Mouse (Mus musculus): Measurements from ENCODE around the gene March2. TPM values are rescaled to one million over a fixed set of nuclear protein-coding genes. Genes with fewer than 3 reads are reported as not detected.

The March2 gene
- 274 and 311 TPM in 2 replicates for polyA plus RNA-seq (2015; fragmentation: Nextera tagmentation; extraction: Ambion mirVana)

DNA sequence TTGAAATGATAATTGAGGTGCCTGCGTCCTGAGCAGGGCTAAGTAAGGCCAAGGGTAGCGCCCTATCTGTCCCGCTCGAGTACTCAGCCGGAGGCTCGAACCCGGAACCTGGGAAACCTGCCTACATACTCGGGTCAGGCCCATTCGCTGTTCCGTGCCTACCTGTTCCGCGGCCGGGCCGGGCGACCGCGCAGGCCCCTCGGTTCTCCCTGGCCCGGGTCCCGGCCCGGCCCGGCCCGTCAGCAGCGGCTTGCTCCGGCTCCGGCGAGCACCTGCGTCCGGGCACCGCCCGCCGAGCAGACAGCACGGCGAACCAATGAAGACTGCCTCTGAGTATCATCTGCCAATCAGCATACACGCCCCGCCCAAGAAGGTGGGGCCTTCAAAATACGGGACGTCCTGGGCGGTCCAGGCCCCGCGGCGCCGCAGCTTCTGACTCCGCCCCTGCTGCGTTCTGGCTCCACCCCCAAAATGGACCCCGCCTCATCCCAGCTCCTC, at the start of gene March2:
TSS of gene March2 (minus strand) at position 287 of the 498 bp plus-strand sequence.
- Histone ChIP-seq H3K27ac (replicated peaks) (peak within 1 kb of the TSS; percentile 94), H3K4me2 (peak within 1 kb of the TSS; percentile 73), H3K4me3 (replicated peaks) (peak within 1 kb of the TSS; percentile 94), H3K4me1 (replicated peaks) (peaks cover 49% of the 10 kb centered on the region), H3K36me3 (replicated peaks) (peaks cover 25% of the 10 kb centered on the region), H3K9ac (peak within 1 kb of the TSS; percentile 94), H3K27me3 (no peaks in the 10 kb centered on the region), H3K9me3 (replicated peaks) (no peaks in the 10 kb centered on the region)
- ATAC-seq (ENCODE audit: insufficient read depth): peak; percentile 97
- WGBS (ENCODE audit: insufficient replicate concordance): under 1% methylated on average over 46 of the region's 46 CpGs

DNA sequence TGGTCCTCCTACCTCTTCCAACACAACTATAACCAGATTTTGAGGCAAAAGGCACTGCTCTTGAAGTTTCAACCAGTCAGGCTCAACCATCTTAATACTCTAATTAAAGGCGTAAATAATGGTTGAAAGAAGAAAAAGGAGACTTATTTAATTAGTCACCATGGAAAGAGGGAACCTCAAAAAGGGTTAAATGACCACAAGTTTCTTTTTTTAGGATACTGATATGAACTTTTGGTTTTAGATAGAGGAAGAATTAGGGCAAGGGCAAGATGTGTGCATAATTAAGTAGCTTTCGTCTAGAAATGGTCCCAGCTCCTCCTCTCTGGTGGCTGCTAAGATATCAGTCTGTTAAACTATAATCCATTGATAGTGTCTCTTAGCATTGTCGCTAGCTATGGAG, 47.9 kb upstream of the March2 start:
- Histone ChIP-seq H3K4me3 (replicated peaks) (no peak overlapping the region), H3K9me3 (replicated peaks) (no peaks in the 10 kb centered on the region), H3K4me1 (replicated peaks) (no peaks in the 10 kb centered on the region), H3K4me2 (no peak overlapping the region), H3K27ac (replicated peaks) (no peak overlapping the region), H3K9ac (no peak overlapping the region), H3K36me3 (replicated peaks) (no peaks in the 10 kb centered on the region), H3K27me3 (peaks cover 6% of the 10 kb centered on the region; the same call in 1 of the 2 replicates)
- 51% methylated on average over 3 of the region's 3 CpGs for WGBS (ENCODE audit: insufficient replicate concordance)
- no peak for ATAC-seq (ENCODE audit: insufficient read depth)

DNA sequence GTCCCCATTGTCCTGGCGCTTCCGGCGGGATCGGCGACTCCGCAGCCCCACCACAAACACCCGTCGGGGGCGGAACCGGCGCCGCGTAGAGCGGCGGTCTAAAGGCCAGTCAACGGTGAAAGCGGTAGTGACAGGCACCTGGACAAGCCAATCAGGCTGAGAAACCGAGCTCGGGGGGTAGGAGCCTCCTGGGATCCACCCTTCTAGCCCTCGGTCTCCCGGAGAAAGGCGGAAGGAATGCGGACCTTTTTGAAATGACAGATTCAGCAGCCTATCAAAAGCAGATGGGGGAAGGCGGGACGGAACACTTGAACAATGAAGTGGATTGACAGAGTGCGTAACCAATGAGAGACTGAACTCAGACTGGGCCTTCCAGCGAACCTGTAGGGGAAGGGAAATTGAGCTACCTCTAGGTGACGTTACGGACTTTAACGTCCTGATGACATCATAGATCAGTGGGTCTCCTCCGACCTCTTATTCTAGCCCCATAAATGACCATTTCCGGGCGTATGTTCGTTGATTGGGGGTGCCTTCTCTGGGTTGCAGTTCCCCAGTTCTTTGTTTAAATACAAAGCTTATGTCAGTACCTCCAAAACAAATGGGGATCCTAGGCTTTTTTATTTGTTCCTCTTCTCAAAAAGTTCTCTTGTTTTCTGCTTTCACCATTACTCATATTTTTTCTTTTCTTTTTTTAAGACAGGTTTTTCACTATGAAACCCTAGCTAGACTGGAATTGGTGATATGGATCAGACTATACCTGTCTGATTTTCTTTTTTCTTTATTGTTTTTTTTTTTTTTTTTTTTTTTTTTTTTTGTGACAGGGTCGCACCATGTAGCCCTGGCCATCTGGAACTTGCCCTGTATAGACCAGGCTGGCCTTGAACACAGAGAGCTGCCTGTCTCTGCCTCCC, 42.0 kb upstream of the March2 start, which contains the start of gene Rab11b:
TSS of gene Rab11b (minus strand) at position 276 of the 911 bp plus-strand sequence.
- Histone ChIP-seq H3K27ac (replicated peaks) (peak within 1 kb of the TSS; percentile 99), H3K9me3 (replicated peaks) (no peaks in the 10 kb centered on the region), H3K9ac (peak within 1 kb of the TSS; percentile 92), H3K4me3 (replicated peaks) (peak within 1 kb of the TSS; percentile 72), H3K27me3 (no peaks in the 10 kb centered on the region), H3K36me3 (replicated peaks) (peaks cover 27% of the 10 kb centered on the region), H3K4me1 (replicated peaks) (peaks cover 46% of the 10 kb centered on the region), H3K4me2 (peak within 1 kb of the TSS; percentile 85)
- WGBS (ENCODE audit: insufficient replicate concordance): 3% methylated on average over 35 of the region's 35 CpGs
- ATAC-seq (ENCODE audit: insufficient read depth): peak; percentile 99

DNA sequence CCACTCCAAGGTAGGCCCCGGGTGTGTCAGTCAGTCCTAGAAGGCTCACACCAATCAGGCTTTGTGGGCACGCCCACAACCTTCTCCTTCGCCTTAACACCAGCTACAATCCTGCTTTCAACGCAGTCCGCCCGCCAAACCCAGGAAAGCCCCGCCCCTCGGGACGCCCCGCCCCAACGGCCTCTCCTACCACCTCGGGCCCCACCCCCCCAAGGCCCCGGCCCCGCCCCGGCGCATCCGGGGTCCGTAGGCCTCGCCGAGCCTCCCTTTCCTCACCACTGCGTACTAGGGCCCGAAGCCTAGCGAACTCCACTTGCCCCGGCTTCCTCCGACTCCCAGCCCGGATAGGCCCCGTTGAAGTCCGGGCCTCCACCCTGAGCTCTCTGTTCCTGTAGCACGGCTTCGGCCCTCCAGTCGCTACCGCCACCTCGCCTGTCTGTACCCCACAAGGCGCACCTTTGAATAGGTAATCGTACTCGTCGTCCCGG, 41.3 kb upstream of the March2 start:
- Histone ChIP-seq H3K4me3 (replicated peaks) (peak overlapping the region; percentile 72), H3K36me3 (replicated peaks) (peaks cover 28% of the 10 kb centered on the region), H3K27me3 (no peaks in the 10 kb centered on the region), H3K9me3 (replicated peaks) (no peaks in the 10 kb centered on the region), H3K9ac (peak overlapping the region; percentile 92), H3K4me1 (replicated peaks) (peaks cover 51% of the 10 kb centered on the region), H3K27ac (replicated peaks) (peak overlapping the region; percentile 99), H3K4me2 (peak overlapping the region; percentile 85)
- peak; percentile 80 for ATAC-seq (ENCODE audit: insufficient read depth)
- WGBS (ENCODE audit: insufficient replicate concordance): under 1% methylated on average over 38 of the region's 38 CpGs

DNA sequence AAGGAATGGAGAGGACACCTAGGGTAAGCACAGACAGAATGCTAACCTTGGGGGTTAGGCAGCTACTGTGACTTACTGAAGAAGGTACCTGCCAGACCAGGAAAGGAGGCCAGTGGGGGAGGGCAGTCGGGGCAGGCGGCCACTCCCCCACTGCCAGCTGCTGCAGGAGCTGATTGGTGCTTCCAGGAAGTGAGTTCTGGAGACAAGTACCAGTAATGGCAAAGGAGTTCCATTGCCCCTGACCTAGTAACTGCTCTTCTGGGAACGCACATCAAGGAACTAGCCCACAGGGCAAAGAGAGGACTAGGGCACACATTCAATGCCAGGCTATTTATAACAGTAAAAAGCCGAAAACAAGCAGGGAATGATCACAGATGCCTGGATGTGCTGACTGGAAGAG, 38.8 kb upstream of the March2 start:
- no peak for ATAC-seq (ENCODE audit: insufficient read depth)
- Histone ChIP-seq H3K36me3 (replicated peaks) (peaks cover 28% of the 10 kb centered on the region), H3K9ac (no peak overlapping the region), H3K4me2 (no peak overlapping the region), H3K9me3 (replicated peaks) (no peaks in the 10 kb centered on the region), H3K4me1 (replicated peaks) (peaks cover 51% of the 10 kb centered on the region), H3K27me3 (no peaks in the 10 kb centered on the region), H3K4me3 (replicated peaks) (no peak overlapping the region), H3K27ac (replicated peaks) (peak overlapping the region; percentile 46; the same call in 1 of the 2 replicates)
- WGBS (ENCODE audit: insufficient replicate concordance): 50% methylated on average over 4 of the region's 4 CpGs

DNA sequence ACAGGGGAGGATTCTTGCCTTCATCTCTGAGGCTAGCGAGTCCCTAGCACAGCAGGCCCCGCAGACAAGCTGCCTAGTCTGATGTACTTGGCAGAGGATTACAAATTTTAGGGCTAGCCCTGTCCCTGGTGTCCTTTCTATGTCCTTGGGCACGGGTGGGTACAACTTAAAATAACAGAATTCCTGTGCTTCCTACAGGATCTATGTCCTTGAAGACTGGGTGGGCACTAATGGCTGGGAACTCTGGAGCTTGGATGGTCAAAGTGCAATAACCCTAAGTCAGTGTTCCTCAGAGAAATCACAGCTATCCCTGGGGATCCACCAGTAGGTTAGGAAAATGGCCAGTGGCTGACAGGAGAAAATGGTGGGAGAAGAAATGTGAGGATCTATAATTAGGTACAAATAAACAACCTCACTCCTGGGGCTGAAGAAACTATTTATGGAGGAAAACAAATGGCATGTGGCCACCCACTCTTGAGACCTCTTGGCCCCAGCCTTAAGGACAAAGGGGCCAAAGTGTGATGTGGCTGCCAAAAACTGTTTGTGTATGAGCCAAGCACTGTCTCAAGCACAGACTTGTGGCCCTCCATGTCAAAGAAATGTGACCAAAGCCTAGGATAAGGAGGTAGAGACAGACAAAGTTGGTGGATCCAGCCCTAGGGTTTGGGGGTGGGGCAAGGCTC, 37.8 kb upstream of the March2 start:
- H3K4me1 ChIP-seq (replicated peaks): peaks cover 50% of the 10 kb centered on the region

DNA sequence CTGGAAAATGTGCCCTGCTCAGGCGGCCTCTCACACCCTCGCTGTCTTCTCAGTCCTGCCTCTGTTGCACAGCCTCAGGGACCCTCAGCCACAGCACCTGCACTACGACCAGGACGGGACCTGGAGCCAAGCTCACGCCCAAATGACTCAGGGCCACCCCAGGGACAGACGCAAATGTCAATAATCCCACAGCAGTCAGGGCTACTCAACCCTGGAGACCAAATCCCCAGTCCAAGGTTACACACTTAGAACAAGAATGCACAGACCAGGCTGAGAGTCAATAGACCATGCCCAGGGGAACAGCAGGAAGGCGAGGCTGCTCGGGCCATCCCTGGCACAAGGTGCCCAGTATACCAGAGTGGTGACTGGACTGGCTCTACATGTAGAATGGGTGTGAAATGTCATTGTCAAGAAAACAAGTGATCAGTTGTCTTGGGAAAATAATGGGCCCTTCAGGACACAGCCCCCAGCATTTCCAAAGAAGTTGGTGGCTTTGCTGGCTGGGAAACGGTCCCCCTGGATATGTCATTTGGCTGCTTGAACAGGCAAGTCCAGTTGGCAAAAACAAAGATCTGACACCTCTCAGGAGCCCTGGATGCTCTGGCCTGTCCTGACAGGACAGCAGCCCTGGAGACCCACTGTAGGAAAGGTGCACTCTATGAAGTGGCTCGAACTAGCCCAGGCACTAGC, 37.1 kb upstream of the March2 start:
- H3K9me3 ChIP-seq (replicated peaks): no peaks in the 10 kb centered on the region
- peaks cover 37% of the 10 kb centered on the region for H3K36me3 ChIP-seq (replicated peaks)
- no peak overlapping the region for H3K9ac ChIP-seq
- peaks cover 48% of the 10 kb centered on the region for H3K4me1 ChIP-seq (replicated peaks)
- H3K27ac ChIP-seq (replicated peaks): peak overlapping the region; percentile 26; the same call in 1 of the 2 replicates
- ATAC-seq (ENCODE audit: insufficient read depth): no peak
- H3K4me2 ChIP-seq: 0 out of 2 replicates have a peak overlapping the region, but pooled peaks have one; percentile 2
- no peaks in the 10 kb centered on the region for H3K27me3 ChIP-seq
- 82% methylated on average over 10 of the region's 10 CpGs for WGBS (ENCODE audit: insufficient replicate concordance)
- H3K4me3 ChIP-seq (replicated peaks): no peak overlapping the region

More for the DNA sequence above, 37.8 kb upstream of the March2 start:
- Histone ChIP-seq H3K4me2 (0 out of 2 replicates have a peak overlapping the region, but pooled peaks have one; percentile 2), H3K27me3 (no peaks in the 10 kb centered on the region), H3K9ac (no peak overlapping the region), H3K36me3 (replicated peaks) (peaks cover 30% of the 10 kb centered on the region), H3K9me3 (replicated peaks) (no peaks in the 10 kb centered on the region), H3K27ac (replicated peaks) (no peak overlapping the region), H3K4me3 (replicated peaks) (no peak overlapping the region)
- 91% methylated on average over 3 of the region's 3 CpGs for WGBS (ENCODE audit: insufficient replicate concordance)
- ATAC-seq (ENCODE audit: insufficient read depth): no peak

DNA sequence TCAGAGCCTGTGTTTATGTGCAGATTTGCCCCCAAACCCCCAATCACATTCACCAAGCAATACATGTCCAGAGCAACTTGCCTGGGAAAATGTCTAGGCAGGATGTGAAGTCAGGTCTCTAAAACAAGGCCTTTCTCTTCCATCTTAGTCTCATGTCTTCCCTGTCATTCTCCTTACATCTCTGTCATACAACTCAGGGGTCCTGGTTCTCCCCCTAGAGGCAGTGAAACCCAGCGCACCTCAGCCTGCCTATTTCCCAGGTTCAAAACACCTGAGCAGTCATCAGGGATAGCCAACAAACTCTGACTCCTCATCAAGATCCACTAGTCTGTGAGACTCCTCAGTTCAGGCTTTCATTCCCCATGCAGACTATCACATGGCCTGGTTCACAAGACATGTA, 36.2 kb upstream of the March2 start:
- no peak overlapping the region for H3K27ac ChIP-seq (replicated peaks)
- peaks cover 46% of the 10 kb centered on the region for H3K36me3 ChIP-seq (replicated peaks)
- no peak overlapping the region for H3K4me2 ChIP-seq
- H3K4me1 ChIP-seq (replicated peaks): peaks cover 51% of the 10 kb centered on the region
- no peak overlapping the region for H3K4me3 ChIP-seq (replicated peaks)
- ATAC-seq (ENCODE audit: insufficient read depth): no peak
- no peak overlapping the region for H3K9ac ChIP-seq
- H3K27me3 ChIP-seq: no peaks in the 10 kb centered on the region
- no peaks in the 10 kb centered on the region for H3K9me3 ChIP-seq (replicated peaks)
- 77% methylated on average over 1 of the region's 1 CpGs for WGBS (ENCODE audit: insufficient replicate concordance)

DNA sequence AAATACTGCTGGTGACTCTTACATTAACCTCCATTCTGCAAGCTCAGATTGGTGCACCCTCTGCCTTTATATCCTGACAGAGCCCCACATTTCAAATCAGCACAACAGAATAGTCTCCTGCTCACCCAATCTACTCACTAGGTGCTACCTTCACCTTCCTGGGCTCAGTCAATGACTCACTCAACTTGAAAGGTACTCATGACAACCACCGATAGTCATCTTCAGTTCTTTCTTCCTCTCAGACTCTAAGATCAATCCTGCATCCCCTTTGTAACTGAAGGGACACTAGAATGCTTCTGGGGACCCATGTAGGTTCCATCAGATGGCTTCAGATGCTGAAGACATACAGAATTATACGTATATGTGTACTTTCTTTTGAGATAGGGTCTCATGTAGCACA, 33.8 kb upstream of the March2 start:
- Histone ChIP-seq H3K4me2 (no peak overlapping the region), H3K27me3 (no peaks in the 10 kb centered on the region), H3K9ac (no peak overlapping the region), H3K9me3 (replicated peaks) (no peaks in the 10 kb centered on the region), H3K4me3 (replicated peaks) (no peak overlapping the region), H3K4me1 (replicated peaks) (peaks cover 27% of the 10 kb centered on the region), H3K27ac (replicated peaks) (no peak overlapping the region), H3K36me3 (replicated peaks) (peaks cover 53% of the 10 kb centered on the region)
- WGBS (ENCODE audit: insufficient replicate concordance): 88% methylated on average over 2 of the region's 2 CpGs
- ATAC-seq (ENCODE audit: insufficient read depth): no peak

DNA sequence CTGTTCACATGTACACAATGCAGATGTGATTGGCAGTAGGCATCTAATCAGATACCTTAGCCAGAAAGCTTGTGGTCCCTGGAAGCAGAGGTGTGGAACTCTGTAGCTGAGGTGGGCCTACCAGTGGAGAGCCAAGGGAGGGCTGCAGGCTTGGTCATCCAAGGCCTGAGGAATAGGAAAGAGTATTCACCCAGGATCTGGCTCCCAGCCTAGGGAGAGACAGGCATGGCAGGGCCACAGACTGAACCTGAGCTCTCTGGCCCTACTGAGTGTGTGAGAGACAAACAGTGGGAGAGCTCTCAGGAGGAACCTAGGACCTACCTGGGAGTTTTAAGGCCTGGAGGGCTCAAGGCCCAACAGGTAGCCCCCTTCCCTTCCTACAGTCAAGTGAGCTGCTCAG, 32.7 kb upstream of the March2 start:
- Histone ChIP-seq H3K36me3 (replicated peaks) (peaks cover 52% of the 10 kb centered on the region), H3K9me3 (replicated peaks) (no peaks in the 10 kb centered on the region), H3K4me2 (no peak overlapping the region), H3K9ac (no peak overlapping the region), H3K4me1 (replicated peaks) (peaks cover 18% of the 10 kb centered on the region), H3K27me3 (no peaks in the 10 kb centered on the region), H3K27ac (replicated peaks) (no peak overlapping the region), H3K4me3 (replicated peaks) (no peak overlapping the region)
- no peak for ATAC-seq (ENCODE audit: insufficient read depth)

All from liver, embryonic 15.5 days (tissue).